Mouse (Mus musculus) cerebellum, adult (tissue): ENCODE measurements at regions not wholly inside any gene's neighbourhood (a gene's known extent, or its start where the extent isn't known, plus 50 kb on each side); places are given as distances from the start of the nearest gene placed in this dataset.

ENCODE experiments used
- ATAC-seq: cut with Nextera tagmentation; 2 replicates; pipeline ENCODE4 v1.9.2; 2017; ENCODE audit warnings: mild to moderate bottlenecking, moderate library complexity, mixed read lengths; ENCODE audit not compliant: insufficient number of reproducible peaks, low FRiP score, low TSS enrichment

GRCm38 (mm10) chr1:75978203-75978986 lies 432.3 kb downstream of the Slc4a3 start:
- no peak for ATAC-seq

GRCm38 (mm10) chr1:75983057-75983456 lies 437.0 kb downstream of the Slc4a3 start:
- ATAC-seq = no peak

DNA sequence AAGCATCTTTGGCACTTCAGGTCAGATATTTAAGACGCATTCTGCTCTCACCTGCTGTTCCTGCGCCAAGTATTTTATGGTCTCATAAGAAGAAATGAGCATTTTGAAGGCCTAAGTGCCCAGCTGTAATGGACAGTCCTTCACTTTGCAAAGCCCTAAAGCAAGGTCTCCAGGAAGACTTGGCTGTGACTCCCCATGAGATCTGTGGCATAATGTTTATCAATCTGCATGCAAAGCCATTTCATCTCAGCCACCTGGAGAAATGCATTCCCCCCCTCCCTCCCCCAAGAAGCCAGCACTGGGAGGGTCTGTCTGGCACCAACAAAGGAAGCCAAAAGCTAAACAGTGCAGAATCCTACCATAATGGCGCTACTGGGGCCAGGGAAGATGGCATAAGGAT lies 437.4 kb downstream of the Slc4a3 start:
- no peak for ATAC-seq

DNA sequence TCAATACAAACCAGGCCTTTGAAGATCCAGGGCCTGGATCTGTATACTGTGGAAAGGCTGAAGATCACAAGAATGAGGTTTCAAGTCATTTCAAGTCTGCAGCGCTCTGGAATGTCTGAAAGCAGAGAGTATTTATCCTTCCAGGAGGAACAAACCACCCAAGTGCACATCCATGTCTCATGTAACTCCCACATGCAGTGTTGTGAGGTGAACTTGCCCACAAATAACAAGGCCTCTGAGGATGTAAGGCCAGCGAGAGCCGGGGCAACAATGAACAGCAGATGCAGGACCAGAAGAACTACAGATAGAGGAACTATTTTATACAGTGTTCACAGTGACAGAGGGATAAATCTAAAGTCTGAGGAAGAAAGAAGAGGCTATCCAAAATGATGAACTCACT lies 442.4 kb downstream of the Slc4a3 start:
- no peak for ATAC-seq

GRCm38 (mm10) chr1:75992039-75992438 lies 446.0 kb downstream of the Slc4a3 start:
- no peak for ATAC-seq

DNA sequence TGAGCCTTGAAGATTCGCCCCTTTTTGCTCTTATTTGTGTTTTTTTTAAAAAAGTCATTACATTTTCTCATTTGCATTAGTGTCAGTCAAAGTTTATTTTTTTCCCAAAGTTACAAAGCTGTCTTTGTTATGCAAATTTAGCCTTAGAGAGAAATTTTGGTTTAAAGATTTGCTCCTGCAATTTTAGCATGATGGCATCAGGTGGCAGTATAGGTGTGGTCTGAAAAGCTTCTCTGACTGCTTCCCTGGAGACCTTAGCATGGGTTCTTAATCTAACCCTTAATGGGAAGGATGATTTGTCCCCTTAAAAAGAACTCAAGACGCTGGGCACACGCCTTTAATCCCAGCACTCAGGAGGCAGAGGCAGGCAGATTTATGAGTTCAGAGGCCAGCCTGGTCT lies 451.2 kb downstream of the Slc4a3 start:
- ATAC-seq = no peak

- ATAC-seq = peak; percentile 84; the same call in 1 of the 2 replicates
Observed at GRCm38 (mm10) chr1:76001124-76001523, 455.1 kb downstream of the Slc4a3 start.

- no peak for ATAC-seq
Observed at GRCm38 (mm10) chr1:76009601-76010000, 463.5 kb downstream of the Slc4a3 start.

DNA sequence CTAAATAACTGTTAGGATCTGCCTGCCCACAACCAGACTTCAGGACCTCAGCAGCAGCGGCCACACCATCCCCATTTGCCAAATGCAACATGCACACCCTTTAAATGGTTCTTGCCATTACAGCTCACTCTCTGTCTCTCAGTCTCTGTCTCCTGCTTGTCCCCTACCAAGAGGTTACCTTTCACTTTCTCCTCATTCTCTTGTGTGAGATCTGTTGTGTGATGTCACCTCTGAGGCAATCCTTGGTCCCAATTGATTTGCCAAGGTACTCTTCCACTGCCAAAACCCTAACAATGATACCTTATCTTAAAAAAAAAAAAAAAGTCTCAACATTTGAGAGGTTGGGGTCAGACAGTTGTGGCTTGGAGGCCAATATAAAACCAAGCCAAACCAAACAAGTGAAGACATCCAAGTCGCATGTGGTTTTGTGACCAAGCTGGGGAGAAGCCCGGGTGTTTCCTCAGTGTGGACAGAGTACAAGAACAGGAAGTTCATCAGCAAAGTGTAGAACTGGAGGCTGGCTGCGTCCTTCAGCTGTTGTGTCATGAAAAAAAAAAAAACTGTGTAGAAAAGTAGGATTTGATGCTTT lies 464.2 kb downstream of the Slc4a3 start:
- no peak for ATAC-seq

GRCm38 (mm10) chr1:76018588-76018987 lies 472.5 kb downstream of the Slc4a3 start:
- ATAC-seq = no peak

- ATAC-seq = no peak
Observed at GRCm38 (mm10) chr1:76019071-76019470, 473.0 kb downstream of the Slc4a3 start.

DNA sequence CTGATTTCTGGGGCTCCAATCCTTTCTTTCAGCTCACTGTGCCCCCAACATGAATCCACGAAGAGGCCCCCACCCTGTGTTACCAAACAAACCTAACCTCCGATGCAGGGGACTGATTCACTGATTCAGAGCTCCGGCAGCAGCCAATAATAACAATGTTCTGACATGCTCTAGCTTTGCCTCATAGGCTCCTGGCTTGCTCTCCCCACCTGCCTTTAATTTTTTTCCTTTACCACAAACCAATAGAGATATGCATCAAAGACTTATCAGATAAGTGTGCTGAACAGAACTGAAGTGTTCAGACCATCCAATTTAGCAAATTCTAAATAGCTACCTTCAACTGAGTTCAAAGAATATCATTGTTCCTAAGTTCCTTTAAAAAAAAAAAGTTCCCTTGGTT lies 478.6 kb downstream of the Slc4a3 start:
- no peak for ATAC-seq

DNA sequence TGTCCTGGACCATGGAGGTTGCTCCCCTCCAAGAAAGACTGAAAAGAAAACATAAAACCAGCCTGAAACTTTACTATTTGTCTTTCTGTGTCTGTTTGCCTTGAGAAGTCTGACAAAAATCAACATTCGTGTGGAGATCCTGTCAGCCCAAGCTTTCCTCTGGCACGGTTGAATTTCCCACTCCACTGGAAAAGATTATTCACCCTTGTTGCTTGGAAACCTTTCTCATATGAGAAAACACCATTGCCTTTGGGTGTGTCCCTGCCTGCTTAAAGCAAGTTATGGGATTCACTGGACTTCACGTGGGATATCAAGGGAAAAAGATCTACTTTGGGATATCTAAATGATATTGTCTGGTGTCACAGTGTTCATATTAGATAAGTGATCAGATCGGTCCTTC lies 479.3 kb downstream of the Slc4a3 start:
- no peak for ATAC-seq

DNA sequence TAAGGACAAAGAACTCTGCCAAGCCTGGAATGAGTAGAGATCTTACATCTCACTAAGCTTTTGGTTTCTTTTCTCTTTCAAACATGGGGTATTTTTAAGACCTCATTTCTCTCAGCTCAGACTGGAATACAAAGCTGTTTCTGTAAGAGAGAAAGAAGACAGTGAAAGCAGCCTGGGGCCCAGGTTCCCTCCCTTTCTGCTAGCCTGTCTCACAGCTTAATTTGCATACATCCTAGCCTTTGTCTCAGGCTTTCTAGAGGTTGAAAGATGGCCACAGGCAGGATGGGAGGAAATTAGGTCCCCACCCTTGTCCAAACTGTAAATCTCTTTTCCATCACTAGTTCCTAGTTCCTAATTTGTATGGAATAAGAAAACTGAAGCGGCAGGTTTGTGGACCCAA lies 483.0 kb downstream of the Slc4a3 start:
- ATAC-seq = no peak

- ATAC-seq = no peak
Observed at GRCm38 (mm10) chr1:76031171-76031922, 485.3 kb downstream of the Slc4a3 start.

GRCm38 (mm10) chr1:76031923-76032285 lies 485.8 kb downstream of the Slc4a3 start:
- no peak for ATAC-seq

DNA sequence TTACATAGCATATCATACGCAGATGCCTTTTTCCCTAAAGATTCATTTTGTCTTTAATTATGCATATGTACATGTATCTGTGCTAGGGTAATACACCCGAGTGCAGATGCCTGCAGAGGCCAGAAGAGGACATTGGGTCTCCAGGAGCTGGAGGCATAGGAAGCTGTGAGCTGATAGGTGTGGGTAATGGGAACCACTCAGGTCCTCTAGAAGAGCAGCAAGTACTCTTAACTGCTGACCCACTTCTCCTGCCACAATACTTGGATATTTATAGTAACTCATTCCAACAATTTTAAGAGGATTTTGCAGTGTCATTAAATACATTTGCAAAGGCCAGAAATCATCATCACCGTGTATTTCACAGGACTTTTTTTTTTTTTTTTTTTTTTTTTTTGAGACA lies 486.6 kb downstream of the Slc4a3 start:
- ATAC-seq = no peak

DNA sequence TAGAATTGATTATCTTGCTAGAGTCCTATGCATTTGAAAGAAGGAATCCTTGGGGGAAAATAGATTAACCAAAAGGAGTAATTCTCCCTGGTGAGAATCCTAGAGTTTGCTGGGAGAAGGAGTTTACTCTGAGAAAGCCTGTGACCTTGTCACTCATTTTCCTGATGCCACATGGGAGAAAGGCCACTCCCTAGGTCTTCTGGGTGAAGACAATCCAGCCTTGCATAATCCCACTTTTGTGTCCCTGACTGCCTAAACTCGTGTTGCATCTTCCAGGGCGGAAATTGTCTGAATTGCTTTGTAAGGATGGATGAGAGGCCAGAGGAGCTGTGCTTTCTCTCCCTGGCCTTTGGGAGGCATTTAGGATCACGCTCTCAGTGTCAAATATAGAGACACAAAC lies 490.2 kb downstream of the Slc4a3 start:
- ATAC-seq = no peak

DNA sequence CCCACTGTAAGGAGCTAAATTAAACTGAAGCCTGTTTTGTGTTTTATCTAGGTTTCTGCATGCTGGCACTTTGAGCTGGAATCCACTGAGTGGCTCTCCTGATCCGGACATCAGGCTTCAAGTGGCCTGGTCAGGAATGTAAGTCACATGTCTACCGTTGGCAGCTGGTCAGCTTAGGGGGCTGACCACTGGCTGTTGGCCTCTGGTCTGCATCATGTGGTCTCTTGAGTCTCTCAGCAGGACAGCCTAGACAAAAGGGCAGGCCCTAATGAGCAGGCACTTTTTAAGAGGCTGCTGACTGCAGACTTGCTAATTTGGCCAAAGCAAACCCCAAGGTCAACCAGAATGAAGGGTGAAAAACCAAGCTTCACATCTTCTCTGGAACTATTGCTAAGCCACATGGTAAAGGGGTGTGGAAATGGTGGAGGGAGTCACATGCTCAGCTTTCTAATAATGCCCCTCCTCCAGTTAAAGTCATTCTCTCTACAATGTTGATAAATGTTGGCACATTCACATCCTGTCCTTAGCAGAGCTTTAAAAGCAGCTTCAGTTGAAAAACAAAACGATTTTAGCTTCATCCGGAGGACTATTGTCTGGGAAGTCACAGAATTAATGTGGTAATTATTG lies 493.1 kb downstream of the Slc4a3 start:
- ATAC-seq = peak; percentile 20; the same call in 1 of the 2 replicates

- ATAC-seq = no peak
Observed at GRCm38 (mm10) chr1:76039661-76040060, 493.6 kb downstream of the Slc4a3 start.

- no peak for ATAC-seq
Observed at GRCm38 (mm10) chr1:76050264-76050663, 504.2 kb downstream of the Slc4a3 start.
